Mouse (Mus musculus) brain, embryonic 14.5 days (tissue): ENCODE data around the gene Olfr764-ps1.
"Not testable (repeated sequence)": the region's sequence is repeated elsewhere in the genome, so short reads cannot be mapped to it uniquely, and the experiment has no call there.

Source experiments
- CTCF ChIP-seq: fragments of 200-500 bp; IDR thresholded peaks from 2 replicates; pipeline ENCODE4 v1.5.1; 2012; ENCODE audit warnings: inconsistent platforms, mild to moderate bottlenecking, moderate library complexity, borderline replicate concordance; ENCODE audit not compliant: insufficient read depth, insufficient read length; ENCODE audit errors: extremely low read depth
- POLR2A ChIP-seq: fragments of 200-500 bp; IDR thresholded peaks from 2 replicates; pipeline ENCODE4 v1.6.1; 2012; ENCODE audit warnings: mild to moderate bottlenecking, inconsistent platforms, borderline replicate concordance; ENCODE audit not compliant: poor library complexity, insufficient read depth, insufficient read length, severe bottlenecking; ENCODE audit errors: extremely low read depth

- TF ChIP-seq CTCF, POLR2A: not testable (repeated sequence)
Measured at GRCm38 (mm10) chr10:129011511-129011910, 28.2 kb downstream of the Olfr764-ps1 start.
